Mouse (Mus musculus): ENCODE data around the gene Krt33a. TPM values are rescaled to one million over a fixed set of nuclear protein-coding genes. Genes with fewer than 3 reads are reported as not detected.

Gene Krt33a
- total RNA-seq, 2 experiments from 2014 or later, result not detected

DNA sequence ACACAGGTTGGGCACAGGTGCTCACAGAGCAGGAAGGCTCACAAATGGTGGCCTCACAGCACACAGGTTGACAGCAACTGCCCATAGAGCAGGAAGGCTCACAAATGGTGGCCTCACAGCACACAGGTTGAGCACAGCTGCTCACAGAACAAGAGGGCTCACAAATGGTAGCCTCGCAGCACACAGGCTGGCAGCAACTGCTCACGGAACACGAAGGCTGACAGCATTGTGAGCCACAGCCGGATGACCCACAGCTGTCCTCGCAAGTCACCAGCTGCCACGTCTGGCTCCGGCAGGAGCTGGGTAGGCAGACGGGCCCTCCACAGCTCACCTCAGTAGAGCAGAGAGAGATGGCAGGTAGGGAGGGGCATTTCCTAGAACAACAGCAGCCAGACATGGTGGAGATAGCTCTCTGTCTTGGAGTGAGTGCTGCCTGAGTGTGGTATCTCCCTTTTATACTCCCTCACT, 29.8 kb downstream of the Krt33a start, which contains the start of gene Krtap16-1:
Krtap16-1 (minus strand) TSS at position 418 of the 468 bp plus-strand sequence.
- DNase-seq, result no peak

DNA sequence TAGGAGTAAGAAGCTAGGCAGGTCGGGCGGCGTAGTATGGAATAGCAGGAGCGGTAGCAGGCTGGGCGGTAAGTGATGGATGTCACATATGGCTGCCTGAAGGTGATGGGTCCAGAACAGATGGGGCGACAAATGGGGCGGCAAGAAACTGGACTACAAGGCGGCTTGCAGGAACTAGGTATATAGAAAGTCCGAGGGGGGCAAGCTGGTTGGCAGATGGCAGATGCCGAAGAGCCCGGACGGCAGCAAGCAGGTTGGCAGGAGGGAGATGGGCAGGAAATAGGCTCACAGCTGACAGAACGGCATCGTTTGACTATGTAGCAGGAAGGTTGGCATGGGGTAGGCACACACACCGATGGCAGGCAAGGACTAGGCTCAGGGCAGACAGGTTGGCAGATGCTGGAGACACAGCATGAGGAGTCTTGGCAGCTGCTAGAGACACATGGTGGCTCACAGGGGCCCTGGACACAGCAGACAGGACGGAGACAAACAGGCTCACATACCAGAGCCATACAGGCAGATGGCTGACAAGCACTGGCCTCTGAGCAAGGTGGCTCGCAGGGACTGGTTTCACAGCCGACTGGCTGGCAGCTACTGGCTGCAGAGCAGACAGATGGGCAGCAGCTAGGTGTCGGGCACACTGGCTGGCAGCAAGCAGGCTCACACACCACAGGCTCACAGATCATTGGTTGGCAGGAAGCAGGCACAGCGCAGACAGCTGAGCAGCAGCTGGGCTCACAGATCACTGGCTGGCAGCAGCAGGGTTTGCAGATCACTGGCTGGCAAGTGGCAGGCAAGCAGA, 30.5 kb downstream of the Krt33a start:
- DNase-seq, result peak; percentile 15

DNA sequence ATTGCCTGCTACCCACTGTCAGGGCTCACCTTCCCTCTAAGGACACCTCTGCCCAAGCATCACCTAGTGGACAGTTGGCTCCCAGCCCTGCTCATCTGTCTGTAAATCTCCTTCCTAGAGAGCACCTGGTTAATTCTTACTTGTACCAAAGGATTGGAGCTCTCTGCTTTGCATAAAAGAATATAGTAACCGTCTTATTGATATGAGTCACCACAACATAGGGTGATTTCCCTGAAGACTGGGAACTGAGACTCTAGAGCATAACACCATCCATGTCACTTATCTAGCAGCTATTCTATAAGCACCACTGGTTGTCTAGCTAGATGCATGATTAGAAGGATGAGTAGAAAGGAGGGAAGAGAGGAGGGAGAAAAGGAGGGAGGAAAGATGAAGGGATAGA, 32.6 kb downstream of the Krt33a start:
- DNase-seq, result no peak

DNA sequence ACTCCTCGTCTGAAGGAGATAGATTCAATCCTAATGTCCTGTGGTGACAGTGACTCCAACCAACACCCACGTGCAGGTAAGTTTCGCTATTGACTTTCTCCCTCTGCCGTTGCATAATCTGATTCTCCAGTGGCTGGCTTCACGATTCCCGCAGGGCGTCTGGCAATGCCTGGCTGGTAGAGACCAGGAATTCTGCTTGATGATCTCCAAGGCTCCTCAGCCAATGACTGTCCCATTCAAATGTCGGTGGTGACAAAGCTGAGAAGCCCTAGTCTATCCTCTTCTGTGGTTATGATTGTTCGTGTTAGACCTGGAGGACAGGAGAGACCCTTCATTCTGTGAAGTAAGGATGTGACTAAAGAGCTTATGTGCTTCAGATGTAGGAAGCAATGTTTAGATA, 33.3 kb downstream of the Krt33a start:
- DNase-seq, result no peak

DNA sequence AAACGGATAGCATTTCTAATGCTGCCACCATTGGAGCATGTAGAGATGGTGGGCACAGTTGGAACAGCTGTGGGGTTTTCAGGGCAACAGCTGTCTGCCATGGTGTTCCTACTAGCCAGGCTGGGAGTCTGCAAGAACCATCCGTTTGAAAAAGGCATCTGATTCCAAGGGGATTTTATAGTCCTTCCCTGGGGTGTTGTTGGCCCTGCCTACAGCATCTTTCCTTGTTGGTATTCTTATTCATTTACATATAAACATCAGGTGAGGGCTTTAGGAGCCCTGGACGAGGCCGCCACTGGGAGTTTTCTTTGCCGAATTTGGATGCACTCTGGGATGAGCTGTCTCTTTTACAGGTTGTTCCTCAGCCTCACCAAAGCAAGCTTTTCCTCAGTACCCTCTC, 37.1 kb downstream of the Krt33a start, which contains the start of gene Krtap29-1:
Krtap29-1 (minus strand) TSS at position 101 of the 400 bp plus-strand sequence.
- DNase-seq, result no peak

DNA sequence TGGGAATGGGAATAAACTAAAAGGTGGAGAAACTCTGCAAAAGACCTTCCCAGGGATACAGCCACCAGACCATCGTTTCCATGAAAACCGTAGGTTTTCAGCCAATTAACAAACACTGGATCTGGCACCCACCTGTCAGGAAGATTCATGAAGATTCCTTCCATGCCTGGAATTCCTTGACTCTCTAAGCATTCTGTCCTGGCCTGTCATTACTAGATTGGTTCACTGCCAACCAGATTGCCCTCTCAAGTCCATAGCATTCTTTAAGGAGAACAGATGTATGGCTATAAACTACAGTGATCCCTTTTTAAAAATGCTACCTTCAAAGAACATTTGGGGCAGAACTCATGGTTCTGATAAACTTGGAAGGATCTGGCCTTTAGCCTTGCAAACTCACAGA, 50.1 kb downstream of the Krt33a start:
- no peak for DNase-seq

DNA sequence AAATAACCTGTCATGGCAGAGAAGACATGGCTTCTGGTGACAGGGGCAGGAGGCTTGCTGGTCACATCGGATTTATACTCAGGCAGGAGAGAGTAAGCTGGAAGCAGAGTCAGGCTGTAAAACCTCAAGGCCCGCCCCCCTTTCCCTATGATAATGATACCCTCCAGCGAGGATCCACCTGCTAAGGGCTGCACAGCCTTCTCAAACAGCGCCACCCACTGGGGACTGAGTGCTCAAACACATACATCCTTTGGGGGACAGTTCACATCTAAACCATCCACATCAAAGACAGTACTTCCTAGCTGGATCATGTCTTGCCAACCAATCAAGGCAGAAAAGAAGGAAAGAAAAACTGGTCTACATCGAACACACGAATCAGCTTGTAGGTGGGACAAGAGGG, 51.8 kb downstream of the Krt33a start:
- no peak for DNase-seq

Other genes with a start within 250 kb of the Krt33a start
- not detected for gene Gm11595, start 243.3 kb downstream of the Krt33a start, total RNA-seq (2021)
- gene Krtap4-8, start 235.5 kb downstream of the Krt33a start, total RNA-seq (2021), result not detected
- not detected for gene Krtap4-9, start 231.0 kb downstream of the Krt33a start, total RNA-seq (2021)
- gene Gm11596, start 222.7 kb downstream of the Krt33a start, total RNA-seq (2021), result not detected
- gene Gm11569, start 217.3 kb downstream of the Krt33a start, total RNA-seq (2021), result not detected
- gene Gm11554, start 211.8 kb downstream of the Krt33a start, total RNA-seq (2021), result not detected
- not detected for gene Krtap4-13, start 206.3 kb downstream of the Krt33a start, total RNA-seq (2021)
- not detected for gene Gm11564, start 200.5 kb downstream of the Krt33a start, total RNA-seq (2021)
- gene 2300003K06Rik, start 178.1 kb downstream of the Krt33a start, total RNA-seq (2021), result not detected
- not detected for gene Krtap4-16, start 164.6 kb downstream of the Krt33a start, total RNA-seq (2021)
- gene Gm11568, start 158.3 kb downstream of the Krt33a start, total RNA-seq (2021), result not detected
- not detected for gene Gm11559, start 151.7 kb downstream of the Krt33a start, total RNA-seq (2021)
- not detected for gene Krtap9-1, start 142.8 kb downstream of the Krt33a start, total RNA-seq (2021)
- gene Gm11567, start 137.0 kb downstream of the Krt33a start, total RNA-seq (2021), result not detected
- gene Krtap31-1, start 108.3 kb downstream of the Krt33a start, total RNA-seq (2021), result not detected
- not detected for gene Gm11565, start 101.5 kb downstream of the Krt33a start, total RNA-seq (2021)
- not detected for gene Krtap31-2, start 79.9 kb downstream of the Krt33a start, total RNA-seq (2021)
- gene Krtap9-5, start 67.7 kb downstream of the Krt33a start, total RNA-seq (2021), result not detected
- not detected for gene Krtap29-1, start 37.2 kb downstream of the Krt33a start, total RNA-seq (2021)
- gene Krtap16-1, start 29.6 kb downstream of the Krt33a start, total RNA-seq (2021), result not detected
- not detected for gene Krtap17-1, start 22.2 kb downstream of the Krt33a start, total RNA-seq (2021)
- not detected for gene Krt33b, start 13.7 kb upstream of the Krt33a start, total RNA-seq (2021)
- gene Krt34, start 25.3 kb upstream of the Krt33a start, total RNA-seq (2021), result not detected
- not detected for gene Krt31, start 34.3 kb upstream of the Krt33a start, total RNA-seq (2021)
- not detected for gene Krt32, start 72.0 kb upstream of the Krt33a start, total RNA-seq (2021)
- not detected for gene Krt35, start 80.0 kb upstream of the Krt33a start, total RNA-seq (2021)
- under 1 TPM; 0.21 to 0.51 TPM for gene Krt36, start 89.4 kb upstream of the Krt33a start, total RNA-seq (2021)
- not detected for gene Krt13, start 105.4 kb upstream of the Krt33a start, total RNA-seq (2021)
- gene Krt15, start 119.7 kb upstream of the Krt33a start, total RNA-seq (2021), result not detected
- gene Krt19, start 132.5 kb upstream of the Krt33a start, total RNA-seq (2021), result 10 to 100 TPM in 1 of 2 experiments, 1 to 10 TPM in 1; 9.5 to 11.0 TPM
- gene Krt9, start 177.0 kb upstream of the Krt33a start, total RNA-seq (2021), result under 1 TPM in 1 of 2 experiments, not detected in 1; 0.21 TPM
- 1 to 10 TPM in 1 of 2 experiments, under 1 TPM in 1; 0.45 to 1.2 TPM for gene Krt14, start 191.3 kb upstream of the Krt33a start, total RNA-seq (2021)
- not detected for gene Krt16, start 232.7 kb upstream of the Krt33a start, total RNA-seq (2021)
- gene Krt17, start 244.8 kb upstream of the Krt33a start, total RNA-seq (2021), result not detected